Mouse (Mus musculus): ENCODE data around the gene Olfr1009. TPM values are rescaled to one million over a fixed set of nuclear protein-coding genes. Genes with fewer than 3 reads are reported as not detected.
"Not testable (repeated sequence)": the region's sequence is repeated elsewhere in the genome, so short reads cannot be mapped to it uniquely, and the experiment has no call there.

Olfr1009 gene
- polyA plus RNA-seq (2017; shearing (Covaris generic)) = not detected

- ATAC-seq = no peak
Measured at GRCm38 (mm10) chr2:85715119-85715518, at the start of gene Olfr1009. Gene Olfr1009, plus strand, starts transcription at chr2:85715419.

GRCm38 (mm10) chr2:85678667-85679066 lies 36.6 kb upstream of the Olfr1009 start, which contains the start of gene Olfr1006:
Gene Olfr1006, minus strand, starts transcription at chr2:85678767.
- no peak for ATAC-seq

GRCm38 (mm10) chr2:85689131-85689530 lies 26.1 kb upstream of the Olfr1009 start, which contains the start of gene Olfr1008:
Gene Olfr1008, plus strand, starts transcription at chr2:85689431.
- ATAC-seq = no peak

DNA sequence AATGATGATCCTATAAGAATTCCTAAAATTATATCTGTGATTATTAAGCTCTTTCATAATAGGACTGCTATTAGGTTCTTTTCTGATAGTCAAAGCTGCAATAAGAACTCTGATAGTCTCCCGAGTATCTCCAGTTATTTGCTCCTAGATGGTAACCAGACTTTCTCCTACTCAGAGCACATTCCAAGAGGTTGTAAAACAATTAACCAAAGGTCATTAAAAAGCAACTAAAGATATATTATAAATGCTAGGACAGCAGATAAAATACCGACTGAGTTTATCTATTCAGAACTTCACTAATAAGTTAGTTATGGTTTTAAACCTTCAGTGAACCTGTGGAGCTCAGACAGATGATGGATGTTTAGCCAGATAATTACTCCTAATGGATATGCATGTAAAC lies 4.5 kb upstream of the Olfr1009 start:
- not testable (repeated sequence) for ATAC-seq

- no peak for ATAC-seq
Measured at GRCm38 (mm10) chr2:85711159-85711558, 4.1 kb upstream of the Olfr1009 start.

DNA sequence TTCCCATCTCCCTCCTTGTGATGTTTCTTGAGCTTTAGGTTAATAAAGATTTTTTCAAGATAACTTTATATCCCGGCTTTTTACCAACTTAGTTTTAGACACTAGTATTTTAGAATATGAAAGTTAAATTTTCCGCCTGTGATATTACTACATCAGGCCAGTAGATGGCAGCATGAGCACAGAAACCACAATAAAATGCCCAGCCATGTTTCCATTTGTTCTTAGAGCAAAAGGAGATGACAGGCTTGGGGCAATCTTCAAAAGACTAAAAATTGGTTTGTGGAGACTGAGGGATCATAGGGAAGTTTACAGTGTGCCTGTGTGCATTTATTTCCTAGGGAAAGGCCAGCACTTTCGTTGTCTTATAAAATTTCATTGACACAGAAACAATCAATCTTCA lies 10.6 kb downstream of the Olfr1009 start:
- no peak for ATAC-seq

GRCm38 (mm10) chr2:85753822-85754221 lies 38.6 kb downstream of the Olfr1009 start:
- ATAC-seq = no peak

GRCm38 (mm10) chr2:85762666-85763065 lies 47.4 kb downstream of the Olfr1009 start, which contains the start of gene Olfr1012:
Gene Olfr1012, minus strand, starts transcription at chr2:85762766.
- no peak for ATAC-seq

DNA sequence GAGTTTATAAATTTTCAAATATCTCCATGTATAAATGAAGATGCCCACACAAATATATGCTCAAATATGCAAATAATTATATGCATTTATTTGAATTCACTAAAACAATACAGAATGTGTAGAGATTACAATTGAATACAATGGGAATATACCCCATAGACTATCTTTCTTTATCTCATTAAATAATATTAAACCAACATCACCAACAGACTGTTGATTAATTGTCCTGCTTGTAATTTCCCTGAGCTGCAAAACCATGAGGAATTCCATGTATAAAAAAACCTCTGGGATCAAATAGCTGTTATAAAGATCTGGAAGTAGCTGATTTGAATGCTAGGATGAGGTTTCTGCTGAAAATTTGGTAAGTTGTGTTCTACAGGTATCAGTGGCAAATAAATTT lies 51.6 kb downstream of the Olfr1009 start, which contains the start of gene Olfr1013:
Olfr1013 (plus strand) TSS at position 301 of the 400 bp plus-strand sequence.
- no peak for ATAC-seq

DNA sequence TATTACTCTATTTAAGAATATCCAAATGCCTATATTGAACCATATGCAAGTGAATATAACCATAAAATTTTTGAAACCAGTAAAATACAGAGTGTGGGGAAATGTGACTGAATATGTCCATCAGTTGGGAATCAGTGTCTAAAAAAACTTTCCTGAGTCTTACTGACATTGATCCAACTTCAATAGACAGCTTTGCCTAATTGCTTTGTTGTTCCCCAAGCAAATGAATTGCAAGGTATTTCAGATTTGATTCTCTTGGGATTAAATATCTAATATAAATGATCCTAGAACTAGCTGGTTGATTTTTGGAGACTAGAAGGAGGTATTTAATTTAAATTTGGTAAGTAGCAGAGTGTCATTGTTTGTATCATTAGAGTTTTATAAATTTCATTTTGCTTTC lies 57.2 kb downstream of the Olfr1009 start, which contains the start of gene Olfr1014:
Olfr1014 (plus strand) TSS at position 301 of the 400 bp plus-strand sequence.
- ATAC-seq = no peak

Other genes starting within 250 kb of the Olfr1009 start
- not detected for gene 4833423E24Rik, start 196.4 kb upstream of the Olfr1009 start, polyA plus RNA-seq (2017; shearing (Covaris generic))
- not detected for gene Olfr996, start 136.2 kb upstream of the Olfr1009 start, polyA plus RNA-seq (2017; shearing (Covaris generic))
- gene Olfr998, start 126.5 kb upstream of the Olfr1009 start, polyA plus RNA-seq (2017; shearing (Covaris generic)) = not detected
- gene Olfr1000, start 103.5 kb upstream of the Olfr1009 start, polyA plus RNA-seq (2017; shearing (Covaris generic)) = not detected
- not detected for gene Olfr1002, start 64.7 kb upstream of the Olfr1009 start, polyA plus RNA-seq (2017; shearing (Covaris generic))
- not detected for gene Olfr154, start 51.0 kb upstream of the Olfr1009 start, polyA plus RNA-seq (2017; shearing (Covaris generic))
- gene Olfr1006, start 36.7 kb upstream of the Olfr1009 start, polyA plus RNA-seq (2017; shearing (Covaris generic)) = not detected
- gene Olfr1008, start 26.0 kb upstream of the Olfr1009 start, polyA plus RNA-seq (2017; shearing (Covaris generic)) = not detected
- not detected for gene Olfr1012, start 47.3 kb downstream of the Olfr1009 start, polyA plus RNA-seq (2017; shearing (Covaris generic))
- not detected for gene Olfr1013, start 51.7 kb downstream of the Olfr1009 start, polyA plus RNA-seq (2017; shearing (Covaris generic))
- gene Olfr1014, start 57.3 kb downstream of the Olfr1009 start, polyA plus RNA-seq (2017; shearing (Covaris generic)) = not detected
- not detected for gene Olfr1015, start 66.6 kb downstream of the Olfr1009 start, polyA plus RNA-seq (2017; shearing (Covaris generic))
- gene Olfr1016, start 87.1 kb downstream of the Olfr1009 start, polyA plus RNA-seq (2017; shearing (Covaris generic)) = not detected
- not detected for gene Olfr1018, start 103.1 kb downstream of the Olfr1009 start, polyA plus RNA-seq (2017; shearing (Covaris generic))
- not detected for gene Olfr1019, start 130.1 kb downstream of the Olfr1009 start, polyA plus RNA-seq (2017; shearing (Covaris generic))
- not detected for gene Olfr1020, start 131.6 kb downstream of the Olfr1009 start, polyA plus RNA-seq (2017; shearing (Covaris generic))
- gene Olfr1022, start 153.2 kb downstream of the Olfr1009 start, polyA plus RNA-seq (2017; shearing (Covaris generic)) = not detected
- gene Olfr1023, start 170.2 kb downstream of the Olfr1009 start, polyA plus RNA-seq (2017; shearing (Covaris generic)) = not detected
- not detected for gene Olfr1024, start 189.6 kb downstream of the Olfr1009 start, polyA plus RNA-seq (2017; shearing (Covaris generic))
- not detected for gene Olfr1025-ps1, start 199.8 kb downstream of the Olfr1009 start, polyA plus RNA-seq (2017; shearing (Covaris generic))
- not detected for gene Olfr1026, start 206.1 kb downstream of the Olfr1009 start, polyA plus RNA-seq (2017; shearing (Covaris generic))
- not detected for gene Olfr1028, start 235.0 kb downstream of the Olfr1009 start, polyA plus RNA-seq (2017; shearing (Covaris generic))

Data from CD4-positive, CD25-positive, alpha-beta regulatory T cell, adult 4 months (primary cell).